Mouse (Mus musculus) liver, adult (tissue): ENCODE data around the gene Mecom.

Experiments used
- GATA4 ChIP-seq: IDR thresholded peaks from 2 replicates; pipeline ENCODE4 v1.6.1; 2014; ENCODE audit warnings: mild to moderate bottlenecking, low read length; ENCODE audit not compliant: insufficient replicate concordance

Gene Mecom

GRCm38 (mm10) chr3:30515795-30516170 lies 32.0 kb downstream of the Mecom start:
- no peak for TF ChIP-seq GATA4

DNA sequence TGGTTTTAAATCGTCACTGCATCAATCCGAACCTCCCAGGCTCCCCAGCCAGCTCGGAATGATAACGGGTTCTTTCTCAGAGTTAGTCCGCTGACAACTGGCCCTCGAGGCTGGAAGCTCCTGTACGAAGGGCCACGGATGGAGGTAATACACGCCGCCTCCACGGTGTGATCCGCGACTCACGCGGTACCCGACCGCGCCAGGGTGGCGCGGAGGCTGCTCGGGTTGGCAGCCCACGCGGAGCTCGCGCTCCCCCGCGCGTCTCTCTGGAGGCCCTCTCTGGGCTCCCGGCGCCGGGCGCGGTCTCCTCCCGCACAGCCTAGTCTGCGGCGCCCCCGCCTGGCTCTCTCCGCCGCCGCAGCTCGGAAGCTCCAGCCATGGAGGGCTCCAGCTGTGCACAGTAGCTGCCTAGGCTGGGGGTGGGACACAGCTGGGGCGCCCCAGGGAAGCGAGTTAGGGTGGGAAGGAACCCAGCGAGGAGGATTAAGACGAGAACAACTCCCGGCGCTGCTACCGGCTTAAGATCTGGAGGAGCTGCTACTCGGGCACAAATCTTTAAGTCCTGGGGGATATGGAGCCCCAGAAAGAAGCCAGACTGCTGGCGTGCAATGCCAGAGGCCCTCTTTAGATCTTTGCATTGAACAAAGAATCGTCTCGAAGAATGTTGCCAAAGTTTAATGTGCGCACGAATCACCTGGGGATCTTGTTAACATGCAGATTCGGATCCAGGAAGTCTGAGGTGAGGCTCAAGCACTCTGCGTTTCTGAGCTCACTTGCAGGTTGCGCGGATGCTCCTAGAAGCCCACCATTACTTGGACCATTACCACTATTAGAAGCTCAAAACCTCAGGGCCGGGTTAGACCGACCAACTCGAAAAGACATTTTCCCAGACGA lies 32.7 kb downstream of the Mecom start:
- no peak for TF ChIP-seq GATA4

DNA sequence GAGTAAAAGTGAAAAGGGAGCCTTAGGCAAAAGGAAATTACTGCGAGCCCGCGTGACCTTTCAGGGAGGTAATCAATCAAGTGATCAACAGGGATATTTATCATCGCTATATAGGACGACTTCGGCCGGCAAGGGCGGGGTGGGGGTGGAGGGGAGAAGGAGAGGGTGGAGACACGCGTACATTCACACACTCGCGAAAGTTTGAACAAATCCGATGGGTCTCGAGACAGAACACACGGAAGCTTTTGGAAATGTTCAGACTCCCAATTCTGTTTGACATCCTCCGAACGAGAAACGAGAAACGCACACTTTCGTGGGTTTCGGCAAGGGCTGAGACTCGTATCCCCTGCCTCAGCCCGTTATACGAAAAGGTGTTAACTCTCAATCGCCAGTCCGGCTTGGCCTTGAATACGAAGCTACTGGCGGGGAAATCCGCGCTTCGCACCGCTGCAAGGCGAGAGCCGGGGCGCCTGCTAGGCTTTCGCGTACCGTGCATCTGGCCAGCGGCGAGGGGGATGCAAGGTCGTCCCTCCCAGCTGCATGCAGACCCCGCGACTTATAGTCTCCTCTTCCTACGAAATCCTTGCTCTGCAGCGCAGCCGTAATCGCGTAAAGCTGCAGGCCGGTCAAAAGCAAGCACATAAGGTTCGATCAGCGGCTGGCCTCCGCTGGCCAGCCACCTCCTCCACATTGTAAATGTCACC lies 33.6 kb downstream of the Mecom start:
- TF ChIP-seq GATA4 = no peak

- no peak for TF ChIP-seq GATA4
Measured at GRCm38 (mm10) chr3:30513314-30513997, 34.4 kb downstream of the Mecom start.

- TF ChIP-seq GATA4 = no peak
Measured at GRCm38 (mm10) chr3:30512459-30513030, 35.3 kb downstream of the Mecom start.

DNA sequence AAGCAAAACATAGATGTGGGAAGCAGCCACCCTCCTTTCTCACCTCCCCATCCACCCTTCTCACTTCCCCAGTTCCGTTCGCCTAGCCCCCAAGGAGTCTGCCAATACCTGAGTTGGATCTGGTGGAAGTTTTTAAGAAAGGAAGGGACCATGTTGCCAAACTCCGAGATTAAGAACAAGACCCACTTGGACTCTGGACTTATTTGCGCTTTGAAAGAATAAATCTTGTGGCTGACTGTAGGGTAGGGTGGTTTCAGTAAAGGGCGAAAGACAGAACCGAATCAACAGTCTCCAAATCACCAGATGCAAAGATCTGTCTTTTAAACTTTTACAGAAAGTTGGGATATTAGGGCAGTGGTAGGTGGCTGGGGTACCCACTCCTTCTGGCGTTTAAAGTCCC lies 36.0 kb downstream of the Mecom start:
- TF ChIP-seq GATA4 = no peak

GRCm38 (mm10) chr3:30511062-30511640 lies 36.7 kb downstream of the Mecom start:
- no peak for TF ChIP-seq GATA4

- TF ChIP-seq GATA4 = no peak
Measured at GRCm38 (mm10) chr3:30510646-30511045, 37.2 kb downstream of the Mecom start.

DNA sequence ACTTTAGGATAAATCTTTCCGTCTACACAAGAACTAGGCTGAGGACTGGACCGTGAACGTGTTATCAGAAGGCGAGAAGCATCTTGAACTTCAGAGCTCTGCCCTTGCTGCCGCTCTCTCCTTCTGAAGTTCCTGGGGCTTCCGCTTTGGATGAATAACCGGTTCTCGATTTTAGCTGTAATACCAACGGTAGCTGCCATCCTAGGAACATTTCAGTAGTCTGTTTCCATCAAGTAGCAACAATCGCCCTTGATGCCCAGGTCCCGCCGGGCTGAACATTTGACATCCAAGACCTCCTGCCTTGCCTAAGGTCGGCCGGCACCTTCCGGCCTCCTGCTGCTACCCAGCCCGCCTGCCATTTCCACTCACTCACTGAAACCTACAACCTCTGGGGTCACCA lies 37.7 kb downstream of the Mecom start:
- no peak for TF ChIP-seq GATA4

DNA sequence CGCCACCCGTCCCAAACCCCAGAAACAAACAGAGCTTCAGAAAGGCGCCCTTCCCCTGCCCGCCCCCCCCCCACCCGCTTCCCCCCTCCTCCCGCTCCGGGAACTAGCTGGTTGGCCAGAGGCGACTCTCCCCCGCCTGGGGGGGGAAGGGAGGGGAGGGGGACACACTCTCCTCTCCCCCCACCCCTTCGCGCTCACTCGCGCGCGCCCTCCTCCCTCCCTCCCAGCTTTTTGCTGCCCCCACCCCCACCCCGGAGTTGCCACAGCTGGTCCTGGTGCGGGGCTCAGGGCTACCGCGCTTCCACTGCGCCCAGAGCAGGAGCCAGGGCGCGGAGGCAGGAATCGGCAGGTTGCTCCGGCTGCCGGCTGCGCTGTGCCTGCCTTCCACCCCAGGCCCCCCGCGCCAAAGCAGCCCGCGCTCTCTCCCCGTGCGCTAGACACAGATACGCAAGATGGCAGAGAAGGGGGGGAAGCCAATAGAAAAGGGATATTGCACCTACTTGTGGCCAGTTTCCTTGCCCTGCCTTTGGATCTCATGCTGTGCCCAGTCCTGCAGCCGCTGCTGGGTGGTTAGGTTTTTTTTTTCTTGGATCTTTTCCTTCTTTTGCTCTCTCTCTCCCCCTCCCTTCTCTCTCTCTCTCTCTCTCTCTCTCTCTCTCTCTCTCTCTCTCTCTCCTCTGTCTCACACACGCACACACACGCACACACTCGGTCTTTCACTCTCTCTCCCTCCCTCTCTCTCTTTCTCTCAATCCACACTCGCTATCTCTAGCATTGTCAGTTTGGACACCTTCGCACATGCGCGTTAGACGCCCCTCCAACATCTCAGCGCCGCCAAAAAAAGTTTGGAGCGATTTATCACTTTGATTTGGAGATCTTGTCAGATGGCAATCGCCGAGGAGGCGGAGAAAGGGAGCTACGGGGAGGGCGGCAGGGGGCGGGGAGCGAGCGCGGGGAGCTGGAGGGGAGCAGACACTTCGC lies 38.6 kb downstream of the Mecom start:
- no peak for TF ChIP-seq GATA4

- no peak for TF ChIP-seq GATA4
Measured at GRCm38 (mm10) chr3:30508296-30508929, 39.4 kb downstream of the Mecom start.

GRCm38 (mm10) chr3:30507576-30508295 lies 40.1 kb downstream of the Mecom start:
- no peak for TF ChIP-seq GATA4

DNA sequence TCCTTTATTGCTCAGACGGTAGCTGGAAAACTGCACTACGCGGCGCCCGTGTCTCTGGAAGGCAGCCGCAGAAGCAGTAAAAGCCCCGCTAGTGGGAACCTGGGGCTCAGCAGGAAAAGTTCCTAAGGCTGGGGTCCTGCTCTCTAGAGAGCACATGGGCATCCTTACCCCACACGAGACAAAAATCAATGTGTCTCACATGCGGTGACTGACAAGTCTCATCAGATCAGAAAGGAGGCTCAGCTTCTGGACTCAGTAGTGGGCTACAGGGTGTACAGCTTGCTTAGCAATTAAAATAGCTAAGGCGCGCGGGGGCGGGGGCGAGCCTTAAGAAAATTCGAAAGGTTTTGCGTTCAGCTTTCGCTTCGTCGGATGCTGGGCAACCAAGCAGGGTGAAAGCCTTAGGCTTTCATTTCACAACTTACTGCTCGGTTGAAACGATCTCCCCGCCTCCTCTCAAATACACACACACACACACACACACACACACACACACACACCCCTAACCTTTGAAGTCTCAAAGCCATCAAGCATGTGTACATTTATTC lies 40.7 kb downstream of the Mecom start:
- TF ChIP-seq GATA4 = no peak
